Mouse (Mus musculus): Measurements from ENCODE around the gene Copz1. TPM values are rescaled to one million over a fixed set of nuclear protein-coding genes. Genes with fewer than 3 reads are reported as not detected.
A peak's percentile ranks its signal among the peaks of the same experiment; 100 is the strongest.

Gene Copz1
- polyA plus RNA-seq, 1 experiment from 2014 or later: 288 TPM

GRCm38 (mm10) chr15:103323455-103324247, 51.1 kb downstream of the Copz1 start:
- H3K4me1 ChIP-seq: peaks cover 48% of the 10 kb centered on the region
- H3K27me3 ChIP-seq (ENCODE audit: low read depth, poor library complexity, severe bottlenecking): no peaks in the 10 kb centered on the region
- under 1% methylated on average over 40 of the region's 40 CpGs for WGBS
- DNase-seq (ENCODE audit: low spot score): peak; percentile 93
- H3K27ac ChIP-seq (replicated peaks): peak overlapping the region; percentile 95
- peak overlapping the region; percentile 76 for H3K4me3 ChIP-seq
- peaks cover 22% of the 10 kb centered on the region for H3K36me3 ChIP-seq
- no peaks in the 10 kb centered on the region for H3K9me3 ChIP-seq (replicated peaks)

GRCm38 (mm10) chr15:103333081-103333615, 60.6 kb downstream of the Copz1 start:
- DNase-seq (ENCODE audit: low spot score): no peak
- H3K27me3 ChIP-seq (ENCODE audit: low read depth, poor library complexity, severe bottlenecking): peaks cover 19% of the 10 kb centered on the region
- peaks cover 67% of the 10 kb centered on the region for H3K4me1 ChIP-seq
- H3K9me3 ChIP-seq (replicated peaks): no peaks in the 10 kb centered on the region
- no peaks in the 10 kb centered on the region for H3K36me3 ChIP-seq
- WGBS: 55% methylated on average over 5 of the region's 5 CpGs
- peak overlapping the region; percentile 34 for H3K4me3 ChIP-seq
- H3K27ac ChIP-seq (replicated peaks): peak overlapping the region; percentile 85

- Histone ChIP-seq H3K9me3 (replicated peaks) (no peaks in the 10 kb centered on the region), H3K4me3 (peak overlapping the region; percentile 28), H3K27me3 (ENCODE audit: low read depth, poor library complexity, severe bottlenecking) (peaks cover 25% of the 10 kb centered on the region), H3K36me3 (no peaks in the 10 kb centered on the region), H3K4me1 (peaks cover 73% of the 10 kb centered on the region), H3K27ac (replicated peaks) (peak overlapping the region; percentile 85)
- 23% methylated on average over 5 of the region's 5 CpGs for WGBS
- no peak for DNase-seq (ENCODE audit: low spot score)
These were observed 61.2 kb downstream of the Copz1 start for GRCm38 (mm10) chr15:103333738-103334137.

GRCm38 (mm10) chr15:103334194-103334593, 61.7 kb downstream of the Copz1 start:
- Histone ChIP-seq H3K36me3 (no peaks in the 10 kb centered on the region), H3K27me3 (ENCODE audit: low read depth, poor library complexity, severe bottlenecking) (peaks cover 29% of the 10 kb centered on the region), H3K4me1 (peaks cover 77% of the 10 kb centered on the region), H3K27ac (replicated peaks) (peak overlapping the region; percentile 85), H3K4me3 (peak overlapping the region; percentile 28), H3K9me3 (replicated peaks) (no peaks in the 10 kb centered on the region)
- WGBS: 3% methylated on average over 2 of the region's 2 CpGs
- peak; percentile 84 for DNase-seq (ENCODE audit: low spot score)

- WGBS: 68% methylated on average over 3 of the region's 3 CpGs
- no peaks in the 10 kb centered on the region for H3K36me3 ChIP-seq
- H3K9me3 ChIP-seq (replicated peaks): no peaks in the 10 kb centered on the region
- no peak overlapping the region for H3K4me3 ChIP-seq
- DNase-seq (ENCODE audit: low spot score): no peak
- peaks cover 36% of the 10 kb centered on the region for H3K27me3 ChIP-seq (ENCODE audit: low read depth, poor library complexity, severe bottlenecking)
- peak overlapping the region; percentile 85 for H3K27ac ChIP-seq (replicated peaks)
- H3K4me1 ChIP-seq: peaks cover 86% of the 10 kb centered on the region
These were observed 62.5 kb downstream of the Copz1 start for GRCm38 (mm10) chr15:103335040-103335439.

GRCm38 (mm10) chr15:103335488-103336235, 63.1 kb downstream of the Copz1 start:
- Histone ChIP-seq H3K4me3 (no peak overlapping the region), H3K9me3 (replicated peaks) (no peaks in the 10 kb centered on the region), H3K27ac (replicated peaks) (peak overlapping the region; percentile 85), H3K4me1 (peaks cover 92% of the 10 kb centered on the region), H3K27me3 (ENCODE audit: low read depth, poor library complexity, severe bottlenecking) (peaks cover 42% of the 10 kb centered on the region), H3K36me3 (no peaks in the 10 kb centered on the region)
- DNase-seq (ENCODE audit: low spot score): no peak
- 29% methylated on average over 7 of the region's 7 CpGs for WGBS

- no peaks in the 10 kb centered on the region for H3K9me3 ChIP-seq (replicated peaks)
- no peak overlapping the region for H3K4me3 ChIP-seq
- 27% methylated on average over 11 of the region's 11 CpGs for WGBS
- DNase-seq (ENCODE audit: low spot score): no peak
- peak overlapping the region; percentile 52; the same call in 1 of the 2 replicates for H3K27ac ChIP-seq (replicated peaks)
- peaks cover 99% of the 10 kb centered on the region for H3K4me1 ChIP-seq
- H3K27me3 ChIP-seq (ENCODE audit: low read depth, poor library complexity, severe bottlenecking): peaks cover 57% of the 10 kb centered on the region
- H3K36me3 ChIP-seq: no peaks in the 10 kb centered on the region
These were observed 64.6 kb downstream of the Copz1 start for GRCm38 (mm10) chr15:103336996-103337667.

- no peak for DNase-seq (ENCODE audit: low spot score)
- peak overlapping the region; percentile 60 for H3K27ac ChIP-seq (replicated peaks)
- peaks cover 82% of the 10 kb centered on the region for H3K4me1 ChIP-seq
- peaks cover under 1% of the 10 kb centered on the region; the same call in 1 of the 2 replicates for H3K36me3 ChIP-seq
- H3K27me3 ChIP-seq (ENCODE audit: low read depth, poor library complexity, severe bottlenecking): peaks cover 57% of the 10 kb centered on the region
- H3K4me3 ChIP-seq: peak overlapping the region; percentile 64
- 32% methylated on average over 4 of the region's 4 CpGs for WGBS
- no peaks in the 10 kb centered on the region for H3K9me3 ChIP-seq (replicated peaks)
These were observed 66.3 kb downstream of the Copz1 start for GRCm38 (mm10) chr15:103338829-103339165.

- peak; percentile 49 for DNase-seq (ENCODE audit: low spot score)
- H3K36me3 ChIP-seq: peaks cover 6% of the 10 kb centered on the region
- H3K4me3 ChIP-seq: peak overlapping the region; percentile 64
- WGBS: 3% methylated on average over 29 of the region's 31 CpGs
- peaks cover 76% of the 10 kb centered on the region for H3K4me1 ChIP-seq
- H3K27ac ChIP-seq (replicated peaks): peak overlapping the region; percentile 60
- no peaks in the 10 kb centered on the region for H3K9me3 ChIP-seq (replicated peaks)
- peaks cover 57% of the 10 kb centered on the region for H3K27me3 ChIP-seq (ENCODE audit: low read depth, poor library complexity, severe bottlenecking)
These were observed 66.8 kb downstream of the Copz1 start for GRCm38 (mm10) chr15:103339166-103339960.

GRCm38 (mm10) chr15:103339961-103340337, 67.4 kb downstream of the Copz1 start, which contains the start of gene Zfp385a:
Gene Zfp385a, minus strand, starts transcription at chr15:103340093.
- peak within 1 kb of the TSS; percentile 60 for H3K27ac ChIP-seq (replicated peaks)
- no peak for DNase-seq (ENCODE audit: low spot score)
- H3K4me1 ChIP-seq: peaks cover 70% of the 10 kb centered on the region
- WGBS: under 1% methylated on average over 25 of the region's 26 CpGs
- H3K36me3 ChIP-seq: peaks cover 12% of the 10 kb centered on the region
- H3K4me3 ChIP-seq: peak within 1 kb of the TSS; percentile 64
- no peaks in the 10 kb centered on the region for H3K9me3 ChIP-seq (replicated peaks)
- H3K27me3 ChIP-seq (ENCODE audit: low read depth, poor library complexity, severe bottlenecking): peaks cover 54% of the 10 kb centered on the region

- no peak for DNase-seq (ENCODE audit: low spot score)
- peak overlapping the region; percentile 64; the same call in 1 of the 2 replicates for H3K4me3 ChIP-seq
- peaks cover 62% of the 10 kb centered on the region for H3K4me1 ChIP-seq
- peaks cover 21% of the 10 kb centered on the region for H3K36me3 ChIP-seq
- H3K27me3 ChIP-seq (ENCODE audit: low read depth, poor library complexity, severe bottlenecking): peaks cover 52% of the 10 kb centered on the region
- 17% methylated on average over 4 of the region's 4 CpGs for WGBS
- no peaks in the 10 kb centered on the region for H3K9me3 ChIP-seq (replicated peaks)
- no peak overlapping the region for H3K27ac ChIP-seq (replicated peaks)
These were observed 68.3 kb downstream of the Copz1 start for GRCm38 (mm10) chr15:103340786-103341185.

GRCm38 (mm10) chr15:103341547-103341946, 69.0 kb downstream of the Copz1 start:
- H3K27me3 ChIP-seq (ENCODE audit: low read depth, poor library complexity, severe bottlenecking): peaks cover 52% of the 10 kb centered on the region
- peaks cover 55% of the 10 kb centered on the region for H3K4me1 ChIP-seq
- no peaks in the 10 kb centered on the region for H3K9me3 ChIP-seq (replicated peaks)
- peaks cover 28% of the 10 kb centered on the region for H3K36me3 ChIP-seq
- no peak for DNase-seq (ENCODE audit: low spot score)
- H3K4me3 ChIP-seq: no peak overlapping the region
- no peak overlapping the region; the same call in 1 of the 2 replicates for H3K27ac ChIP-seq (replicated peaks)
- WGBS: 46% methylated on average over 8 of the region's 8 CpGs
